Mouse (Mus musculus): ENCODE results near the gene Klhl30.
A peak's percentile ranks its signal among the peaks of the same experiment; 100 is the strongest.

The Klhl30 gene

GRCm38 (mm10) chr1:91365816-91366214, 15.0 kb downstream of the Klhl30 start:
- DNase-seq: no peak

- DNase-seq: no peak
Measured at GRCm38 (mm10) chr1:91366215-91367108, 15.6 kb downstream of the Klhl30 start, which contains the start of gene Erfe. Erfe (plus strand) TSS chr1:91366430.

- DNase-seq: no peak
Measured at GRCm38 (mm10) chr1:91367295-91367694, 16.5 kb downstream of the Klhl30 start.

- no peak for DNase-seq
Measured at GRCm38 (mm10) chr1:91369408-91369807, 18.6 kb downstream of the Klhl30 start.

- no peak for DNase-seq
Measured at GRCm38 (mm10) chr1:91370055-91370454, 19.2 kb downstream of the Klhl30 start.

- DNase-seq: no peak
Measured at GRCm38 (mm10) chr1:91373414-91373835, 22.6 kb downstream of the Klhl30 start.

- peak; percentile 39 for DNase-seq
Measured at GRCm38 (mm10) chr1:91380453-91381090, 29.8 kb downstream of the Klhl30 start.

- no peak for DNase-seq
Measured at GRCm38 (mm10) chr1:91381091-91381471, 30.3 kb downstream of the Klhl30 start.

- DNase-seq: no peak
Measured at GRCm38 (mm10) chr1:91390369-91390768, 39.6 kb downstream of the Klhl30 start.

GRCm38 (mm10) chr1:91397927-91398259, 47.1 kb downstream of the Klhl30 start:
- peak; percentile 46 for DNase-seq

GRCm38 (mm10) chr1:91398260-91399062, 47.6 kb downstream of the Klhl30 start, which contains the start of gene Ilkap:
Ilkap (minus strand) TSS chr1:91398815.
- DNase-seq: peak; percentile 91

GRCm38 (mm10) chr1:91404976-91405375, 54.2 kb downstream of the Klhl30 start:
- no peak for DNase-seq

- peak; percentile 91 for DNase-seq
Measured at GRCm38 (mm10) chr1:91405406-91406169, 54.8 kb downstream of the Klhl30 start.

- no peak for DNase-seq
Measured at GRCm38 (mm10) chr1:91407819-91408218, 57.0 kb downstream of the Klhl30 start.

GRCm38 (mm10) chr1:91411631-91412285, 60.9 kb downstream of the Klhl30 start:
- DNase-seq: peak; percentile 55

All from cerebellum, adult 11-12 months (tissue).